Mouse (Mus musculus) megakaryocyte, embryonic 14.5 days (primary cell): ENCODE measurements around the gene Camk2d. TPM values are rescaled to one million over a fixed set of nuclear protein-coding genes. Genes with fewer than 3 reads are reported as not detected.

Source experiments
- H3K27me3 ChIP-seq: replicated peaks from 2 replicates; pipeline ENCODE3; 2012; ENCODE audit warnings: inconsistent platforms
- H3K36me3 ChIP-seq: replicated peaks from 2 replicates; pipeline ENCODE3; 2012; ENCODE audit warnings: low read length, inconsistent platforms, mixed read lengths
- H3K4me1 ChIP-seq: 2 replicates; pipeline ENCODE4 v1.6.1; 2012; ENCODE audit warnings: inconsistent platforms
- H3K4me3 ChIP-seq: replicated peaks from 2 replicates; pipeline ENCODE3; 2012; ENCODE audit warnings: moderate library complexity, mild to moderate bottlenecking, inconsistent platforms
- H3K9me3 ChIP-seq: 2 replicates; pipeline ENCODE4 v1.6.1; 2012; ENCODE audit warnings: inconsistent platforms
- FLI1 ChIP-seq: IDR thresholded peaks from 2 replicates; pipeline ENCODE4 v1.6.1; 2012; ENCODE audit warnings: low read length, inconsistent platforms, mixed read lengths
- GATA1 ChIP-seq: IDR thresholded peaks from 3 replicates; pipeline ENCODE4 v1.6.1; 2012; ENCODE audit warnings: mixed read lengths, low read length, inconsistent platforms, borderline replicate concordance
- polyA plus RNA-seq: library from polyadenylated mRNA; stranded (reverse); fragments of >175 nt; gene quantifications from 2 replicates; pipeline ENCODE4 v1.2.3, GENCODE M21; 2012; ENCODE audit warnings: low replicate concordance; ENCODE audit not compliant: insufficient read depth

Camk2d gene
- polyA plus RNA-seq, 1 experiment = 1.1 TPM

DNA sequence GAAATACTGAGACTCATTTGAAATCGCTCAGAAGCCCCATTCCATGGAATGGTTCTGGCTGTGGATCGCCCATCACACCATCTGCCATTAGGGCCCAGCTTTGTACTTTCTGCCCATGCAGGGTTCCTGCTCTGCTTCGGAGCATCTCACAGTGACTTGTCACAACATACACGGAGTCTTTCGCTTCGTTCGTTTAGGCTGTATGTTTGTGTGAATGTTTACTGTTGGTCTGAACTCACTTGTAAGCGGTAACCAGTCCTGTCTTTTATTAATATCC is 29.6 kb downstream of the Camk2d start:
- Histone ChIP-seq H3K27me3 (peaks cover 2% of the 10 kb centered on the region), H3K9me3 (no peaks in the 10 kb centered on the region), H3K4me3 (no peak overlapping the region), H3K36me3 (no peaks in the 10 kb centered on the region), H3K4me1 (no peaks in the 10 kb centered on the region)
- no peak for TF ChIP-seq GATA1

DNA sequence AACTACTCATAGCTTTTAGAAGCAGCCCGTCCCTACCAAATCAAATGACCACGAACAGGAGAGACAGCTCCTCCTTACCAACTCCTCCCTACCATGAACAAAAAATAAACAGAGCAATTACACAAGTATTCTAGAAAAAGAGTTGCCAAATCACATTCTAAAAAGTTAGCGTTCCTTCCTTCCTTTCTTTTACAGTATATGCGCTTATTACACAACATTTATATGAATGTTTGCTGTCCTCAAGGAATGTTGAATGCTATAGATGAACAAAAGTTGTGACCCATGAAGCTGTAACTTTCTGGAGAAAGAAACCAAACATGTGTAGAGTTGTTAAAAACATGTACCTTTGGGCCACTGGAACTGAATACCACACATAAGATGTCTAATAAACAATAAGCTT is 31.9 kb downstream of the Camk2d start:
- H3K9me3 ChIP-seq = no peaks in the 10 kb centered on the region
- no peaks in the 10 kb centered on the region for H3K27me3 ChIP-seq
- H3K4me1 ChIP-seq = no peaks in the 10 kb centered on the region
- no peak overlapping the region for H3K4me3 ChIP-seq
- H3K36me3 ChIP-seq = no peaks in the 10 kb centered on the region
- TF ChIP-seq GATA1 (no peak), FLI1 (no peak)

- H3K4me3 ChIP-seq = no peak overlapping the region
- H3K36me3 ChIP-seq = no peaks in the 10 kb centered on the region
- no peak for TF ChIP-seq FLI1
- TF ChIP-seq GATA1 = no peak
- no peaks in the 10 kb centered on the region for H3K4me1 ChIP-seq
- no peaks in the 10 kb centered on the region for H3K9me3 ChIP-seq
- H3K27me3 ChIP-seq = no peaks in the 10 kb centered on the region
These were observed 32.3 kb downstream of the Camk2d start for GRCm38 (mm10) chr3:126628380-126628779.

DNA sequence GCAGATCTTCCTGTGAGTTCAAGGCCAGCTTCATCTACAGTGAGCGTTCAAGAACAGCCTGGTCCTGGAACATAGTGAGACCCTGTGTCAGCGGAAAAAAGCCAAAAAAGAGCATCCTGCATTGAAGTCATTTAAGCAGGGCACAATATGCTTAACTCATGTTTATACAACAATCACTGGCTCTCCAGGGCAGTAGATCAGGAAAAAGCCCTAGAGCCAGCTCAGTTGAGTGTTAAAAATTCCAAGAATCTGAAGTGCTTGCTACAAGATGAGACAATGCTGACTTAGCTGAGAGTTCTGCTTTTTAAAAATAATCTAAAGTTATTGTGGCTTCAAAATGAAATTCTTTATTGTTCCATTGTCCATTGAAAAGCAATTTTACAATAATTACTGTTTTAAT is 32.9 kb downstream of the Camk2d start:
- TF ChIP-seq GATA1 = no peak
- TF ChIP-seq FLI1 = no peak
- no peaks in the 10 kb centered on the region for H3K4me1 ChIP-seq
- H3K36me3 ChIP-seq = no peaks in the 10 kb centered on the region
- no peak overlapping the region for H3K4me3 ChIP-seq
- no peaks in the 10 kb centered on the region for H3K9me3 ChIP-seq
- H3K27me3 ChIP-seq = no peaks in the 10 kb centered on the region

- H3K9me3 ChIP-seq = no peaks in the 10 kb centered on the region
- no peaks in the 10 kb centered on the region for H3K36me3 ChIP-seq
- TF ChIP-seq FLI1 = no peak
- TF ChIP-seq GATA1 = no peak
- H3K27me3 ChIP-seq = no peaks in the 10 kb centered on the region
- no peaks in the 10 kb centered on the region for H3K4me1 ChIP-seq
- H3K4me3 ChIP-seq = no peak overlapping the region
These were observed 34.2 kb downstream of the Camk2d start for GRCm38 (mm10) chr3:126630111-126630869.

DNA sequence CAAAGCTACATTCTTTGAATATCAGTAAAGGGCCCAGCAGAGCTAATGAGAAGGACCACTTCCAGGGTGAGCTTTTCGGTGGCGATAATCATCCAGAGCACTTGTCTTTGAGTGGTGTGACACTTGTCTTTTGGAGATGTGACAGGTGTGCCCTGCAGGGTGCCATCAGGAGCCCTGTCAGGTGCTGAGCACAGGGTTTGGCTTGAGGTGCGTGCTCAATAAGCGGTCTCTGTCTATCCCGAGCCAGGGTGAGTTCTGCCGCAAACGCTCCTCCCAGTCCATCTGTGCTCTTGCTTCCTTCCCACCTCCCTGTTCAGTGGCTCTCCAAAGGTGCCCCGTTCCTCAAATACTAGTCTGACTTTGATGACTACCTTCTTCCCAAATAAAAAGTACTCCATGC is 35.5 kb downstream of the Camk2d start:
- no peaks in the 10 kb centered on the region for H3K36me3 ChIP-seq
- no peak overlapping the region for H3K4me3 ChIP-seq
- TF ChIP-seq FLI1 = no peak
- TF ChIP-seq GATA1 = no peak
- H3K4me1 ChIP-seq = no peaks in the 10 kb centered on the region
- H3K27me3 ChIP-seq = no peaks in the 10 kb centered on the region
- H3K9me3 ChIP-seq = no peaks in the 10 kb centered on the region

DNA sequence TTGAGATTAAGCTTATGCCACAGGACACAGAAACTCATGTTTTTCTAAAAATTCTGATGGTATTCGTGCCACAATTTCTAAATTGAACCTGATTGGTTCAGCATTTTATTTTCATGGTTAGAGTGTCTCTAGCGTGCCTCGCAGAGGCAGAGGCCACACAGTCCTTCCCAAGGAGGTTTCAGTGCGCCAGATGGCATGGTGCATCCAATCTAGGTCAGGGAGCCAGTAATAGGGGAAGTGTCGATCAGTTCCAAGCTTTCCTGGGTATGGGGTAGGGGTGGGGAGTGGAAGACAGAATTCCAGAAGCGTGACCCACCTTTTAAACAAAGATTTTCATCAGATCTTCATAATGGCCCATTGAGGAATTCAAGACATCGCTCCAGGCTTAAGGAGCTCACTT is 36.5 kb downstream of the Camk2d start:
- Histone ChIP-seq H3K4me3 (no peak overlapping the region), H3K9me3 (no peaks in the 10 kb centered on the region), H3K27me3 (no peaks in the 10 kb centered on the region), H3K4me1 (no peaks in the 10 kb centered on the region), H3K36me3 (no peaks in the 10 kb centered on the region)
- TF ChIP-seq FLI1 = no peak
- no peak for TF ChIP-seq GATA1

- Histone ChIP-seq H3K4me3 (no peak overlapping the region), H3K4me1 (no peaks in the 10 kb centered on the region), H3K9me3 (no peaks in the 10 kb centered on the region), H3K36me3 (no peaks in the 10 kb centered on the region), H3K27me3 (no peaks in the 10 kb centered on the region)
- TF ChIP-seq FLI1 = no peak
- TF ChIP-seq GATA1 = no peak
These were observed 38.1 kb downstream of the Camk2d start for GRCm38 (mm10) chr3:126634171-126634570.

- no peaks in the 10 kb centered on the region for H3K36me3 ChIP-seq
- no peak overlapping the region for H3K4me3 ChIP-seq
- H3K4me1 ChIP-seq = no peaks in the 10 kb centered on the region
- TF ChIP-seq GATA1 (no peak), FLI1 (no peak)
- H3K9me3 ChIP-seq = peaks cover 5% of the 10 kb centered on the region
- no peaks in the 10 kb centered on the region for H3K27me3 ChIP-seq
These were observed 42.2 kb downstream of the Camk2d start for GRCm38 (mm10) chr3:126638259-126638658.

DNA sequence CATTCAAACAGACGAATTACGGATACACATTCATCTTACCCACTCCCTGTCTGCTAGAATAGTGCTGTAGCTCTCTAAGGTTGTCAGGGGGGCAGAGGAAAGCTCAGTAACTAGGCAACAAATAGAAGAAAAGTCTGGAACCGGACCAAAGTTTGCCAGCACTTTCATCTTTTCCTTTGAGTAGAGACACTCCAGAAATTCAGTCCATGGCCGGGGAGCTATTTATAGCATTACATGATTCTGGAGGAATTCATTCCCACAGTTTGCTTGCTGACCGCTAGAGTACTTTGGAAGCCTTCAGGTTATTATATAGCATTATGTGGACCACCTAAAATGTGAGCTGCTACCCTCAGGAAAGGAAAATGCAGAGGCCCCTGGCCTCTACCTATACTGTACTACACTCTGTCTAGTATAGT is 43.0 kb downstream of the Camk2d start:
- Histone ChIP-seq H3K36me3 (no peaks in the 10 kb centered on the region), H3K27me3 (no peaks in the 10 kb centered on the region), H3K4me3 (no peak overlapping the region), H3K4me1 (no peaks in the 10 kb centered on the region), H3K9me3 (peaks cover 5% of the 10 kb centered on the region)
- TF ChIP-seq GATA1 (no peak), FLI1 (no peak)
